Mouse (Mus musculus): Measurements from ENCODE around the gene Hectd4. TPM values are rescaled to one million over a fixed set of nuclear protein-coding genes. Genes with fewer than 3 reads are reported as not detected.

The Hectd4 gene
- 17.0 and 17.2 TPM in 2 replicates for polyA plus RNA-seq (2012; rRNA removed; ENCODE audit: low replicate concordance)

DNA sequence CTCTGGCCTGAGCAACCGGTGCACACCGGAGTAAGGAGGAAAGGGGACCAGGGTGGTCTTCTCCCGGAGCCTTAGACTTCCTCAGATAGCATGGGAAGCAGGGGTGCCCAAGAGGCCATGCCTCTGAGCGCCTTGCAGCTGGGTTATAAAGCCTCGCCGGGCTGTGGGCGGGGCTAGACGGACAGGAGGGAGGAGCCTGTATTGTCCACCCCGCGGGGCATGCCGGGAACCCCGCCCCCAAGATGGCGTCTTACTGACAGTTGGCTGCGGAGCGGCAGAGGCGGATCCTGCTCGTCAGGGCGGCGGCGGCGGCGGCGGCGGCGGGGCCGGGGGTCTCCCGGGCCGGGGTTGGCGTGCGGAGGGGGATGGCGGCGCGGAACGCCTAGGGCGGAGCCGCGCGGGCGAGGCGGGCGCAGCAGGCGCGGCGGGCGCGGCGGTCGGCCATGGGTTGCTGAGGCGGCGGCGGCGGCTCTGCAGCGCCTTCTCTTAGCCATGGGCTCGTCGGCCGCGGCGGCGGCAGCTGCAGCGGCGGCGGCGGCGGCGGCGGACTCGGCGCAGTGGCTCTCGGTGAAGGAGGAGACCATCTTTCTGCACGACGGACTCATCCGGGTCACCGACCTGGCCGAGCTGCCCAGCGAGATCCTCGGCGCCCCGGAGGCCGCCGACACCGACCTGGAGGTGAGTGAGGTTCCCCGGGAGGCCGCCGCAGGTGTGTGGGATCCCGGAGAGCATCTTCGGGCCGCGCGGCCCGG lies at the start of gene Hectd4:
Hectd4 (plus strand) TSS at position 240 of the 752 bp plus-strand sequence.

GRCm38 (mm10) chr5:121190836-121191583 lies 29.0 kb upstream of the Hectd4 start, which contains the start of gene Ptpn11:
Gene Ptpn11 (minus strand): TSS chr5:121191397.

DNA sequence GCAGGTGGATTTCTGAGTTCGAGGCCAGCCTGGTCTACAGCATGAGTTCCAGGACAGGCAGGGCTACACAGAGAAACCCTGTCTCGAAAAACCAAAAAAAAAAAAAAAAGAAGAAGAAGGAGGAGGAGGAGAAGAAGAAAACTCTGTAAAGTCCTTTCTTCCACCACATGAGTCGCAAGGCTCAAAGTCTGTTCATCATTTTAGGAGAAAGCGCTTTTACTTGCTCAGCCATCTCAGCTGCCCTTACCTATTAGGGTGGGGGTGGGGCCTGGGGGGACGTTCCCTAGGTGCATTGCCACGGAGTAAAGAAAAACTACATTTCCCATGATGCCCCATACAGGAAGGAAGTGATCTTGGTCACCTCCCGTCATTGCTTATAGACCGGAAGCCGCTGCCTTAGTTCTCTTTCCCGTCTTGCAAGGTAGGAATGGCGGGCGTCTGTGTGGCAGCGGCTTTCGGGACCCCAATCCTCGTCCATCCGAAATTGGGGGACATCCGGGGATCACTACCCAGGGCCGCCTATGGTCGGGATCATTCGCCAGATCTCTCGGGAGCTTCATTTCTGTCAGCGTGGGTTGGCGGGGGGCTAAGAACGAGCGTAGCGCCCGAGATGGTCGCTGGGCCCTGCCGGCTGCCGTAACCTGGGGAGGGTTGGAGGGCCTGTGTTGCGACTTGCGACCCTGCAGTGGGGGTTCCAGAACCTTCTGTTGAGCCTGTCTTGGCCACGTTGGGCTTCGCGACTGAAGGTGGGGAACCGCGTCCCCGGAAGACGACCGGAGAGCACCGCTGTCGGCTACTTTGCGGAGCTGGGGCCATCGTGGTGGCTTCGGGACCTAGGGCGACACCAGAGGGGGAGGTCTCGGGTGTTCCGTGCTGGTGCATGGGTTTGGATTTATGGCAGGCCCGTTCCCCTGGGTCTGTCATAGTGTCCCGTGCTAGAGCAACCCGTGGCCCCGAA lies 15.6 kb upstream of the Hectd4 start, which contains the start of gene Rpl6:
Rpl6 (plus strand) TSS at position 350 of the 958 bp plus-strand sequence.

GRCm38 (mm10) chr5:121385461-121386119 lies 165.6 kb downstream of the Hectd4 start, which contains the start of gene Trafd1:
Gene Trafd1 (minus strand): TSS chr5:121385632.

DNA sequence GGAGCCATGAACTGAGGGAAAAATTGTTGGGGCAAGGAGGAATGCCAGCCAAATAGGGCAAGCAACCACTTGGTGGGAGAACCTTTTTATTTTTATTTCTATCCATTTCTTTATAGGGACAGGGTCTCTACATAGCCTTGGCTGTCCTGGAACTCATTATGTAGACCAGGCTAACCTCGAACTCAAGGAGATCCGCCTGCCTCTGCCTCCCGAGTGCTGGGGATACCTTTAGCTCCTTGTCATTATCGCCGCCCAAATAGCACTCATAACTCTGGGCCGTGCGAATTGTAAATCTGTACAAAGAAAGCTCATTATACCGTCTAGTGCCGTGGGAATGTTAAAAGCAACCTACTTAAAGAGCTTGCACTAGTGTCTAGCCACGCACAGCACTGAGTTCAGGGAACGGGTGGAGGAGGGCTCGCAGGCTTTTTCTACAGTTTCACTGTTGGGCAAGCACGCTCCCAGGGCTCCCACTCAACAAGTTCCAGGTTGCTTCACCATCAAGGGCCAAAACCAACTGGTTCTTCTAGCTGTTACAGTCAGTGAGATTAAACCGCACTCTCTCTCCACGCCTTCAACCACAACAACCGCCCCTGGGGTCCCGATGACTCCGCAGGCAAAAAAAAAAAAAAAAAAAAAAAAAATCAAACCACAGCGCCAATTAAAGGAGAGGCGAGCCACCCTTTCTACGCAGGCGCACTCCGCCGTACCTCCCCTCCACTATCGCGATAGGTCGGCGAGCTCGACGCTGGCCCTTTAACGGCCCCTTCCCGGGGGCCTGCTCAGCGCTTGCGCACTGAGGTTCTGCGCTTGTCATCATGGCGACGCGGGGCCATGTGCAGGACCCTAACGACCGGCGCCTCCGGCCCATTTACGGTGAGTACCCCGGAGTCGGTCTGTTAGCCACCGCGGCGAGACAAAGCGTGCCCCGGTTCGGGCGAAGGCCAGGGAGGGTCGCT lies 177.4 kb downstream of the Hectd4 start, which contains the start of gene Naa25:
Naa25 (plus strand) TSS at position 750 of the 959 bp plus-strand sequence.

Other genes with a start within 250 kb of the Hectd4 start
- gene Rph3a, start 210.1 kb upstream of the Hectd4 start, polyA plus RNA-seq (2012; rRNA removed; ENCODE audit: low replicate concordance): not detected in 2 replicates
- gene Ptpn11, start 28.8 kb upstream of the Hectd4 start, polyA plus RNA-seq (2012; rRNA removed; ENCODE audit: low replicate concordance): 61.4 and 61.8 TPM in 2 replicates
- gene Rpl6, start 15.7 kb upstream of the Hectd4 start, polyA plus RNA-seq (2012; rRNA removed; ENCODE audit: low replicate concordance): 271 and 507 TPM in 2 replicates
- 99.1 and 169 TPM in 2 replicates for gene Trafd1, start 165.4 kb downstream of the Hectd4 start, polyA plus RNA-seq (2012; rRNA removed; ENCODE audit: low replicate concordance)
- gene Naa25, start 177.7 kb downstream of the Hectd4 start, polyA plus RNA-seq (2012; rRNA removed; ENCODE audit: low replicate concordance): 8.0 and 18.1 TPM in 2 replicates
- gene Tmem116, start 231.7 kb downstream of the Hectd4 start, polyA plus RNA-seq (2012; rRNA removed; ENCODE audit: low replicate concordance): 1.7 and 2.2 TPM in 2 replicates
- 57.6 and 60.9 TPM in 2 replicates for gene Erp29, start 232.3 kb downstream of the Hectd4 start, polyA plus RNA-seq (2012; rRNA removed; ENCODE audit: low replicate concordance)